15 mouse cellular contexts compared by ENCODE assay signal in genomic region chr10:95526495-95527122, GRCm38 (mm10). TPM values are rescaled to one million over a fixed set of nuclear protein-coding genes. Genes with fewer than 3 reads are reported as not detected.
DNase-seq lines count a peak whose midpoint lies in the region; ATAC-seq and TF ChIP-seq lines count a peak whose summit lies in the region.
"Had no signal": no experiment of that assay in that cellular context is flagged by ENCODE, and none has a peak within 500 bp of the region (broad histone marks: within the 10 kb centered on the region; RNA-seq: fewer than 3 reads in every experiment).

No protein-coding gene starts in this region.

- no peaks in the 10 kb centered on the region for H3K27me3 ChIP-seq in embryonic facial prominence, embryonic 12.5 days
- no peaks in the 10 kb centered on the region for H3K27me3 ChIP-seq in embryonic facial prominence, embryonic 10.5 days (replicated peaks; ENCODE audit: low read depth, poor library complexity, severe bottlenecking)
- no peaks in the 10 kb centered on the region for H3K27me3 ChIP-seq in liver, adult 2 months (ENCODE audit: control insufficient read depth, insufficient read depth, low read length)
- no peaks in the 10 kb centered on the region for H3K27me3 ChIP-seq in liver, embryonic 11.5 days (replicated peaks; ENCODE audit: control insufficient read depth, insufficient read depth, low read length)
- no peaks in the 10 kb centered on the region for H3K27me3 ChIP-seq in limb, embryonic 14.5 days (ENCODE audit: control insufficient read depth, insufficient read depth, low read length)
- no peaks in the 10 kb centered on the region for H3K27me3 ChIP-seq in hindbrain, embryonic 13.5 days

- H3K4me3 ChIP-seq in embryonic facial prominence, embryonic 12.5 days, result no peak overlapping the region
- no peak overlapping the region for H3K4me3 ChIP-seq in embryonic facial prominence, embryonic 10.5 days
- H3K4me3 ChIP-seq in liver, adult 2 months (ENCODE audit: insufficient read depth, low read depth, low read length), result no peak overlapping the region
- no peak overlapping the region for H3K4me3 ChIP-seq in liver, embryonic 11.5 days (ENCODE audit: low read depth, low read length)
- no peak overlapping the region for H3K4me3 ChIP-seq in limb, embryonic 14.5 days (replicated peaks; ENCODE audit: low read length)
- no peak overlapping the region for H3K4me3 ChIP-seq in hindbrain, embryonic 13.5 days

- H3K9me3 ChIP-seq in embryonic facial prominence, embryonic 12.5 days, result no peaks in the 10 kb centered on the region
- no peaks in the 10 kb centered on the region for H3K9me3 ChIP-seq in embryonic facial prominence, embryonic 10.5 days
- H3K9me3 ChIP-seq in liver, embryonic 11.5 days (ENCODE audit: control insufficient read depth, low read length), result no peaks in the 10 kb centered on the region
- no peaks in the 10 kb centered on the region for H3K9me3 ChIP-seq in limb, embryonic 14.5 days (ENCODE audit: control insufficient read depth, low read length)
- no peaks in the 10 kb centered on the region for H3K9me3 ChIP-seq in hindbrain, embryonic 13.5 days

- H3K36me3 ChIP-seq in embryonic facial prominence, embryonic 12.5 days, result peaks cover 5% of the 10 kb centered on the region; the same call in 1 of the 2 replicates
- peaks cover 19% of the 10 kb centered on the region for H3K36me3 ChIP-seq in embryonic facial prominence, embryonic 10.5 days (replicated peaks)
- H3K36me3 ChIP-seq in liver, adult 2 months (ENCODE audit: control insufficient read depth, insufficient read depth, low read length), result peaks cover 2% of the 10 kb centered on the region; the same call in 1 of the 2 replicates
- H3K36me3 ChIP-seq in liver, embryonic 11.5 days (ENCODE audit: control insufficient read depth, insufficient read depth, low read length), result 0 out of 2 replicates have a peak, but pooled peaks cover 2% of the 10 kb centered on the region
- 0 out of 2 replicates have a peak, but pooled peaks cover 3% of the 10 kb centered on the region for H3K36me3 ChIP-seq in limb, embryonic 14.5 days (ENCODE audit: control insufficient read depth, insufficient read depth, low read length)
- H3K36me3 ChIP-seq in hindbrain, embryonic 13.5 days, result peaks cover 3% of the 10 kb centered on the region; the same call in 1 of the 2 replicates

- no peak overlapping the region for H3K9ac ChIP-seq in embryonic facial prominence, embryonic 12.5 days
- no peak overlapping the region for H3K9ac ChIP-seq in liver, adult 2 months (ENCODE audit: low read depth, low read length)
- H3K9ac ChIP-seq in liver, embryonic 11.5 days (ENCODE audit: low read depth, low read length), result no peak overlapping the region
- no peak overlapping the region for H3K9ac ChIP-seq in limb, embryonic 14.5 days (ENCODE audit: low read depth, low read length, severe bottlenecking)
- H3K9ac ChIP-seq in hindbrain, embryonic 13.5 days, result no peak overlapping the region

- no peak for TF ChIP-seq POLR2A in liver, adult 2 months (IDR thresholded peaks at IDR 0.05; ENCODE audit: extremely low read depth, insufficient read depth, low read length)
- TF ChIP-seq POLR2A in limb, embryonic 14.5 days (IDR thresholded peaks at IDR 0.05; ENCODE audit: borderline replicate concordance, extremely low read depth, insufficient read depth, insufficient read length), result no peak

- 0 out of 2 replicates have a peak overlapping the region, but pooled peaks have one; percentile 20 for H3K27ac ChIP-seq in embryonic facial prominence, embryonic 12.5 days
- no peak overlapping the region for H3K27ac ChIP-seq in embryonic facial prominence, embryonic 10.5 days (replicated peaks)
- H3K27ac ChIP-seq in liver, adult 2 months (replicated peaks; ENCODE audit: insufficient read depth, low read depth, low read length), result no peak overlapping the region
- H3K27ac ChIP-seq in liver, embryonic 11.5 days (ENCODE audit: low read depth, low read length), result no peak overlapping the region
- H3K27ac ChIP-seq in limb, embryonic 14.5 days (replicated peaks; ENCODE audit: low read depth, low read length), result no peak overlapping the region
- no peak overlapping the region for H3K27ac ChIP-seq in hindbrain, embryonic 13.5 days

- DNase-seq in embryonic facial prominence, embryonic 10.5 days (ENCODE audit: low spot score), result no peak
- peak; percentile 63 for DNase-seq in liver, adult 2 months (ENCODE audit: extremely low read depth, low read depth, low spot score)
- no peak for DNase-seq in liver, embryonic 11.5 days (ENCODE audit: low spot score)
- peak; percentile 34 for DNase-seq in Muller cell, postnatal 12 days (ENCODE audit: inconsistent ontology term)
- peak; percentile 31 for DNase-seq in limb, embryonic 14.5 days (ENCODE audit: low spot score)
- no peak for DNase-seq in layer of hippocampus, adult 8-10 months (ENCODE audit: low spot score in 2 of 2)
- DNase-seq: adrenal gland, postnatal 36 days; cerebellum, postnatal 36 days; gastrocnemius, postnatal 10 days; heart, postnatal 4 days; kidney, postnatal 25 days; left cerebral cortex, postnatal 4 days; retina, postnatal 1 day had no signal

- no peak overlapping the region for H3K4me2 ChIP-seq in embryonic facial prominence, embryonic 12.5 days (replicated peaks)
- H3K4me2 ChIP-seq in liver, embryonic 11.5 days, result no peak overlapping the region
- H3K4me2 ChIP-seq in limb, embryonic 14.5 days (replicated peaks; ENCODE audit: low read depth, low read length, severe bottlenecking), result no peak overlapping the region
- no peak overlapping the region for H3K4me2 ChIP-seq in hindbrain, embryonic 13.5 days

- TF ChIP-seq CTCF in liver, adult 2 months (IDR thresholded peaks at IDR 0.05; ENCODE audit: low read depth, low read length), result no peak

- 69% methylated on average over 5 of the region's 5 CpGs for WGBS in embryonic facial prominence, embryonic 12.5 days
- WGBS in embryonic facial prominence, embryonic 10.5 days, result 80% methylated on average over 5 of the region's 5 CpGs
- WGBS in liver, adult 2 months, result 80% methylated on average over 5 of the region's 5 CpGs
- 88% methylated on average over 5 of the region's 5 CpGs for WGBS in liver, embryonic 11.5 days
- 33% methylated on average over 5 of the region's 5 CpGs for WGBS in limb, embryonic 14.5 days
- WGBS in hindbrain, embryonic 13.5 days, result 87% methylated on average over 5 of the region's 5 CpGs

- ATAC-seq in embryonic facial prominence, embryonic 12.5 days (ENCODE audit: insufficient number of reproducible peaks, insufficient read depth, low FRiP score, low TSS enrichment), result no peak
- no peak for ATAC-seq in liver, embryonic 11.5 days (replicated peaks; ENCODE audit: low FRiP score)
- no peak for ATAC-seq in limb, embryonic 14.5 days (ENCODE audit: low FRiP score, low read depth)
- ATAC-seq in hindbrain, embryonic 13.5 days (ENCODE audit: low FRiP score), result no peak

- H3K4me1 ChIP-seq in embryonic facial prominence, embryonic 12.5 days, result peaks cover 14% of the 10 kb centered on the region; the same call in 1 of the 2 replicates
- H3K4me1 ChIP-seq in embryonic facial prominence, embryonic 10.5 days, result peaks cover 11% of the 10 kb centered on the region
- peaks cover 19% of the 10 kb centered on the region for H3K4me1 ChIP-seq in liver, adult 2 months (ENCODE audit: control insufficient read depth, insufficient read depth, low read length)
- 0 out of 2 replicates have a peak, but pooled peaks cover 2% of the 10 kb centered on the region for H3K4me1 ChIP-seq in liver, embryonic 11.5 days (replicated peaks; ENCODE audit: control insufficient read depth, insufficient read depth, low read length)
- H3K4me1 ChIP-seq in limb, embryonic 14.5 days (ENCODE audit: control insufficient read depth, insufficient read depth, low read length), result peaks cover 21% of the 10 kb centered on the region
- peaks cover 18% of the 10 kb centered on the region for H3K4me1 ChIP-seq in hindbrain, embryonic 13.5 days (replicated peaks)

- peaks cover 32% of the 10 kb centered on the region for H3K79me2 ChIP-seq in liver, adult 2 months (ENCODE audit: control insufficient read depth, insufficient read depth, low read length)

RNA-seq across cellular contexts. Expression of gene Ube2n, which starts 11.7 kb away (rescaled TPM):
- 331 and 336 TPM in 2 replicates for polyA plus RNA-seq in embryonic facial prominence, embryonic 12.5 days (2016; fragmentation: Nextera tagmentation; extraction: Ambion mirVana)
- 439 and 441 TPM in 2 replicates for polyA plus RNA-seq in embryonic facial prominence, embryonic 10.5 days (2016; fragmentation: Nextera tagmentation; extraction: Ambion mirVana)
- total RNA-seq in liver, adult 2 months (2014; rRNA removed), result 29.6 and 34.1 TPM in 2 replicates
- 19.1 and 19.2 TPM in 2 replicates for polyA plus RNA-seq in liver, adult 2 months (2012; rRNA removed)
- 310 and 327 TPM in 2 replicates for polyA plus RNA-seq in liver, embryonic 11.5 days (2014; fragmentation: Nextera tagmentation; extraction: Ambion mirVana)
- polyA plus RNA-seq in limb, embryonic 14.5 days (2012; rRNA removed), result 188 and 225 TPM in 2 replicates
- polyA plus RNA-seq in limb, embryonic 14.5 days (2014; fragmentation: Nextera tagmentation; extraction: Ambion mirVana), result 276 and 290 TPM in 2 replicates
- polyA plus RNA-seq in hindbrain, embryonic 13.5 days (2015; fragmentation: Nextera tagmentation; extraction: Ambion mirVana), result 403 and 411 TPM in 2 replicates
- total RNA-seq in layer of hippocampus, adult 8-10 months (2022), result 100 to 1,000 TPM; 176 to 226 (median 205) TPM

RNA-seq across cellular contexts. Expression of gene Mrpl42, which starts 24.9 kb away (rescaled TPM):
- 310 and 311 TPM in 2 replicates for polyA plus RNA-seq in embryonic facial prominence, embryonic 12.5 days (2016; fragmentation: Nextera tagmentation; extraction: Ambion mirVana)
- polyA plus RNA-seq in embryonic facial prominence, embryonic 10.5 days (2016; fragmentation: Nextera tagmentation; extraction: Ambion mirVana), result 364 and 380 TPM in 2 replicates
- 84.1 and 98.5 TPM in 2 replicates for total RNA-seq in liver, adult 2 months (2014; rRNA removed)
- polyA plus RNA-seq in liver, adult 2 months (2012; rRNA removed), result 73.1 and 78.5 TPM in 2 replicates
- 364 and 391 TPM in 2 replicates for polyA plus RNA-seq in liver, embryonic 11.5 days (2014; fragmentation: Nextera tagmentation; extraction: Ambion mirVana)
- polyA plus RNA-seq in limb, embryonic 14.5 days (2012; rRNA removed), result 171 and 184 TPM in 2 replicates
- 303 and 314 TPM in 2 replicates for polyA plus RNA-seq in limb, embryonic 14.5 days (2014; fragmentation: Nextera tagmentation; extraction: Ambion mirVana)
- polyA plus RNA-seq in hindbrain, embryonic 13.5 days (2015; fragmentation: Nextera tagmentation; extraction: Ambion mirVana), result 252 and 268 TPM in 2 replicates
- 10 to 100 TPM; 66.9 to 73.8 (median 71.5) TPM for total RNA-seq in layer of hippocampus, adult 8-10 months (2022)

RNA-seq across cellular contexts. Expression of gene Nudt4, which starts 37.3 kb away (rescaled TPM):
- 118 and 122 TPM in 2 replicates for polyA plus RNA-seq in embryonic facial prominence, embryonic 12.5 days (2016; fragmentation: Nextera tagmentation; extraction: Ambion mirVana)
- polyA plus RNA-seq in embryonic facial prominence, embryonic 10.5 days (2016; fragmentation: Nextera tagmentation; extraction: Ambion mirVana), result 79.4 and 82.9 TPM in 2 replicates
- total RNA-seq in liver, adult 2 months (2014; rRNA removed), result 88.2 and 91.5 TPM in 2 replicates
- polyA plus RNA-seq in liver, adult 2 months (2012; rRNA removed), result 36.7 and 37.2 TPM in 2 replicates
- 95.8 and 97.9 TPM in 2 replicates for polyA plus RNA-seq in liver, embryonic 11.5 days (2014; fragmentation: Nextera tagmentation; extraction: Ambion mirVana)
- polyA plus RNA-seq in limb, embryonic 14.5 days (2012; rRNA removed), result 58.7 and 64.7 TPM in 2 replicates
- 108 and 121 TPM in 2 replicates for polyA plus RNA-seq in limb, embryonic 14.5 days (2014; fragmentation: Nextera tagmentation; extraction: Ambion mirVana)
- 74.6 and 76.5 TPM in 2 replicates for polyA plus RNA-seq in hindbrain, embryonic 13.5 days (2015; fragmentation: Nextera tagmentation; extraction: Ambion mirVana)
- 10 to 100 TPM; 72.5 to 74.3 (median 73.6) TPM for total RNA-seq in layer of hippocampus, adult 8-10 months (2022)

Comparison
In these comparisons a context has a peak if more than half of its experiments do, and no peak if none do; other contexts are left out.
1. DNase-seq: peak in liver, adult 2 months (single experiment), Muller cell, postnatal 12 days (single experiment) and limb, embryonic 14.5 days (single experiment); none in embryonic facial prominence, embryonic 10.5 days (single experiment), liver, embryonic 11.5 days (single experiment) and layer of hippocampus, adult 8-10 months (0 of 2).